ENCODE assay signal across 8 mouse cellular contexts in the genomic region with DNA sequence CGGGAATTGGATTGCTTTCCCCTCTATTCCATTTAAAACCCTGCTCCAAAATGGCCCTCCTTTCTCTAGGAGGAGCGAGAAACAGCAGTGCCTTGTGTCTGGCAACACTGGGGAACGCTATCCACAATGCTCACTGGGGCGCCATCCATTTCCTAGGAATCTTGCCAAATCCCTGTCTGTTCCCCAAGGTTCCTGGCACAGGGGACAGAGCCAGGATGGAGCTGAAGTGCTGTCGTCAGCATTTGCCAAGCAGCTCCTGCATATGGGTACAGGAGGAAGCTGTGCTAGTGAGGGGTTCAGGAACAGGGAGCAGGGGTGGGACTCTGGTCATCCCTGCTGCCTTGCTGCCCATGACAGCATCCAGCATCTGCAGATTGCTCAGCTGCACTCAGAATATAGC.
DNase-seq lines count a peak whose midpoint lies in the region; ATAC-seq and TF ChIP-seq lines count a peak whose summit lies in the region.

No protein-coding gene starts in this region.

- H3K36me3 ChIP-seq in intestine, embryonic 16.5 days (ENCODE audit: control insufficient read depth, insufficient read depth, low read length) = no peaks in the 10 kb centered on the region
- H3K36me3 ChIP-seq in intestine, embryonic 15.5 days = no peaks in the 10 kb centered on the region
- no peaks in the 10 kb centered on the region for H3K36me3 ChIP-seq in heart, embryonic 15.5 days
- H3K36me3 ChIP-seq in neural tube, embryonic 12.5 days = no peaks in the 10 kb centered on the region

- no peak overlapping the region for H3K9ac ChIP-seq in intestine, embryonic 16.5 days (ENCODE audit: low read depth, low read length)
- H3K9ac ChIP-seq in intestine, embryonic 15.5 days = no peak overlapping the region
- no peak overlapping the region for H3K9ac ChIP-seq in heart, embryonic 15.5 days
- H3K9ac ChIP-seq in neural tube, embryonic 12.5 days = peak overlapping the region; percentile 40; the same call in 1 of the 2 replicates

- no peak overlapping the region for H3K4me2 ChIP-seq in intestine, embryonic 16.5 days (ENCODE audit: low read depth, low read length)
- no peak overlapping the region for H3K4me2 ChIP-seq in intestine, embryonic 15.5 days (replicated peaks)
- no peak overlapping the region for H3K4me2 ChIP-seq in heart, embryonic 15.5 days
- H3K4me2 ChIP-seq in neural tube, embryonic 12.5 days (replicated peaks) = no peak overlapping the region

- 67% methylated on average over 5 of the region's 5 CpGs for WGBS in intestine, embryonic 16.5 days
- 65% methylated on average over 5 of the region's 5 CpGs for WGBS in intestine, embryonic 15.5 days
- 39% methylated on average over 5 of the region's 5 CpGs for WGBS in heart, embryonic 15.5 days
- 53% methylated on average over 5 of the region's 5 CpGs for WGBS in neural tube, embryonic 12.5 days

- intact Hi-C loops in left cerebral cortex, adult 2 months (cut with DNase I) = loop anchor here (5.0 to 10.0 kb wide), 5 partner anchors 102 to 308 kb away; no protein-coding TSS in a partner anchor
- intact Hi-C loops in gastrocnemius, postnatal 14 days (cut with DNase I; ENCODE audit: low total_unique reads) = no loop called here

- peaks cover 19% of the 10 kb centered on the region for H3K4me1 ChIP-seq in intestine, embryonic 16.5 days (ENCODE audit: control insufficient read depth, insufficient read depth, low read length)
- H3K4me1 ChIP-seq in intestine, embryonic 15.5 days (replicated peaks) = peaks cover 15% of the 10 kb centered on the region
- H3K4me1 ChIP-seq in heart, embryonic 15.5 days (replicated peaks) = peaks cover 23% of the 10 kb centered on the region
- H3K4me1 ChIP-seq in neural tube, embryonic 12.5 days = peaks cover 26% of the 10 kb centered on the region

- no peaks in the 10 kb centered on the region for H3K27me3 ChIP-seq in intestine, embryonic 16.5 days (replicated peaks; ENCODE audit: control insufficient read depth, insufficient read depth, low read length)
- H3K27me3 ChIP-seq in intestine, embryonic 15.5 days (replicated peaks) = no peaks in the 10 kb centered on the region
- no peaks in the 10 kb centered on the region for H3K27me3 ChIP-seq in heart, embryonic 15.5 days
- H3K27me3 ChIP-seq in neural tube, embryonic 12.5 days (replicated peaks) = no peaks in the 10 kb centered on the region

- H3K9me3 ChIP-seq in intestine, embryonic 16.5 days (ENCODE audit: control insufficient read depth, low read length) = no peaks in the 10 kb centered on the region
- no peaks in the 10 kb centered on the region for H3K9me3 ChIP-seq in intestine, embryonic 15.5 days
- no peaks in the 10 kb centered on the region for H3K9me3 ChIP-seq in heart, embryonic 15.5 days (replicated peaks)
- H3K9me3 ChIP-seq in neural tube, embryonic 12.5 days = no peaks in the 10 kb centered on the region

- 0 out of 2 replicates have a peak, but pooled peaks have one; percentile 12 for ATAC-seq in intestine, embryonic 16.5 days
- no peak for ATAC-seq in intestine, embryonic 15.5 days
- 0 out of 2 replicates have a peak, but pooled peaks have one; percentile 19 for ATAC-seq in heart, embryonic 15.5 days (replicated peaks; ENCODE audit: insufficient number of reproducible peaks, insufficient read depth, low FRiP score, low read depth)
- no peak for ATAC-seq in neural tube, embryonic 12.5 days (ENCODE audit: low FRiP score, low read depth)

- no peak for TF ChIP-seq CTCF in left cerebral cortex, adult 2 months (IDR thresholded peaks at IDR 0.05)

- H3K4me3 ChIP-seq in intestine, embryonic 16.5 days (ENCODE audit: low read length) = no peak overlapping the region
- no peak overlapping the region for H3K4me3 ChIP-seq in intestine, embryonic 15.5 days (replicated peaks)
- H3K4me3 ChIP-seq in heart, embryonic 15.5 days = no peak overlapping the region
- H3K4me3 ChIP-seq in left cerebral cortex, adult 2 months = no peak overlapping the region
- H3K4me3 ChIP-seq in neural tube, embryonic 12.5 days = no peak overlapping the region

- DNase-seq in cerebellum, adult 18-20 months = peak; percentile 89 to 94
- peak in 1 of 2 experiments; percentile 53 for DNase-seq in left cerebral cortex, adult 2 months (ENCODE audit: extremely low spot score in 1 of 2, low spot score in 2 of 2)
- no peak for DNase-seq in gastrocnemius, postnatal 14 days
- DNase-seq in testis, postnatal 14 days (ENCODE audit: low spot score) = no peak

- H3K27ac ChIP-seq in intestine, embryonic 16.5 days (ENCODE audit: low read length) = no peak overlapping the region
- no peak overlapping the region for H3K27ac ChIP-seq in intestine, embryonic 15.5 days
- H3K27ac ChIP-seq in heart, embryonic 15.5 days = no peak overlapping the region
- H3K27ac ChIP-seq in left cerebral cortex, adult 2 months = peak overlapping the region; percentile 21; the same call in 1 of the 2 replicates
- peak overlapping the region; percentile 32; the same call in 1 of the 2 replicates for H3K27ac ChIP-seq in neural tube, embryonic 12.5 days

Comparison
In these comparisons a context has a peak if more than half of its experiments do, and no peak if none do; other contexts are left out.
1. ATAC-seq: peak in intestine, embryonic 16.5 days (single experiment) and heart, embryonic 15.5 days (single experiment); none in intestine, embryonic 15.5 days (single experiment) and neural tube, embryonic 12.5 days (single experiment).
2. H3K27ac ChIP-seq: peak in left cerebral cortex, adult 2 months (single experiment) and neural tube, embryonic 12.5 days (single experiment); none in intestine, embryonic 16.5 days (single experiment), intestine, embryonic 15.5 days (single experiment) and heart, embryonic 15.5 days (single experiment).
3. DNase-seq: peak in cerebellum, adult 18-20 months (2 of 2); none in gastrocnemius, postnatal 14 days (single experiment) and testis, postnatal 14 days (single experiment).